In genomic region chr19:8976535-8976934, GRCm38 (mm10) we compare ENCODE assay signal across 9 mouse cellular contexts. TPM values are rescaled to one million over a fixed set of nuclear protein-coding genes. Genes with fewer than 3 reads are reported as not detected.
DNase-seq lines count a peak whose midpoint lies in the region; ATAC-seq lines count a peak whose summit lies in the region.
"Had no signal": no experiment of that assay in that cellular context is flagged by ENCODE, and none has a peak within 500 bp of the region (broad histone marks: within the 10 kb centered on the region; RNA-seq: fewer than 3 reads in every experiment).

No protein-coding gene starts in this region.

- intact Hi-C loops in left cerebral cortex, postnatal 4 days (cut with DNase I): loop anchor here (10.0 kb wide), 1 partner anchor 108 kb away; the partner anchor contains the start of gene Scgb1a1

- H3K4me2 ChIP-seq in kidney, embryonic 16.5 days (replicated peaks; ENCODE audit: low read depth, low read length): no peak overlapping the region
- H3K4me2 ChIP-seq: liver, embryonic 13.5 days had no signal

- H3K36me3 ChIP-seq in kidney, embryonic 16.5 days (ENCODE audit: insufficient read depth, low read length): peaks cover 84% of the 10 kb centered on the region

- no peaks in the 10 kb centered on the region for H3K27me3 ChIP-seq in kidney, embryonic 16.5 days (ENCODE audit: insufficient read depth, low read length)
- H3K27me3 ChIP-seq: liver, embryonic 13.5 days had no signal

- H3K27ac ChIP-seq in kidney, embryonic 16.5 days (ENCODE audit: low read length): peak overlapping the region; percentile 28; the same call in 1 of the 2 replicates
- H3K27ac ChIP-seq: liver, embryonic 13.5 days had no signal

- H3K9me3 ChIP-seq in kidney, embryonic 16.5 days (ENCODE audit: low read length): no peaks in the 10 kb centered on the region
- H3K9me3 ChIP-seq: liver, embryonic 13.5 days had no signal

- DNase-seq in thymus, postnatal 14 days: peak; percentile 47
- no peak for DNase-seq in thymus, postnatal 25 days
- peak; percentile 45 for DNase-seq in cerebellum, adult 9-11 months
- DNase-seq in gastrocnemius, postnatal 25 days: peak; percentile 64
- no peak for DNase-seq in right cerebral cortex, postnatal 10 days (ENCODE audit: low spot score in 2 of 2)
- DNase-seq in left cerebral cortex, postnatal 4 days: no peak
- DNase-seq: liver, embryonic 13.5 days had no signal

- ATAC-seq in kidney, embryonic 16.5 days (ENCODE audit: low FRiP score, low TSS enrichment): peak; percentile 85
- ATAC-seq in megakaryocyte-erythroid progenitor cell, adult 5-6 weeks (replicated peaks; ENCODE audit: low FRiP score, low TSS enrichment, poor library complexity, severe bottlenecking): peak; percentile 66

- no peak overlapping the region for H3K4me3 ChIP-seq in kidney, embryonic 16.5 days (ENCODE audit: low read length)
- H3K4me3 ChIP-seq: liver, embryonic 13.5 days had no signal

- WGBS in kidney, embryonic 16.5 days: 33% methylated on average over 3 of the region's 3 CpGs

- no peak overlapping the region for H3K9ac ChIP-seq in kidney, embryonic 16.5 days (replicated peaks; ENCODE audit: low read length)
- H3K9ac ChIP-seq: liver, embryonic 13.5 days had no signal

- 0 out of 2 replicates have a peak, but pooled peaks cover 4% of the 10 kb centered on the region for H3K4me1 ChIP-seq in kidney, embryonic 16.5 days (ENCODE audit: insufficient read depth, low read length)

RNA-seq across cellular contexts. Expression of gene Eef1g, which starts 9.7 kb away (rescaled TPM):
- total RNA-seq in gastrocnemius, postnatal 25 days (2021): 100 to 1,000 TPM; 464 to 492 TPM
- polyA plus RNA-seq in kidney, embryonic 16.5 days (2015; fragmentation: Nextera tagmentation; extraction: Ambion mirVana): 436 and 455 TPM in 2 replicates
- total RNA-seq in megakaryocyte-erythroid progenitor cell, adult 5-6 weeks (2014; fragmentation: Nextera tagmentation): 1,323 and 1,614 TPM in 2 replicates
- total RNA-seq in megakaryocyte-erythroid progenitor cell, adult 5-6 weeks (2017): 848 and 982 TPM in 2 replicates
- total RNA-seq in left cerebral cortex, postnatal 4 days (2021): 100 to 1,000 TPM; 385 to 398 TPM

RNA-seq across cellular contexts. Expression of gene Ahnak, which starts 12.5 kb away (rescaled TPM):
- total RNA-seq in gastrocnemius, postnatal 25 days (2021): 100 to 1,000 TPM; 183 to 204 TPM
- 14.0 and 14.4 TPM in 2 replicates for polyA plus RNA-seq in kidney, embryonic 16.5 days (2015; fragmentation: Nextera tagmentation; extraction: Ambion mirVana)
- 1.5 and 9.4 TPM in 2 replicates for total RNA-seq in megakaryocyte-erythroid progenitor cell, adult 5-6 weeks (2014; fragmentation: Nextera tagmentation)
- 7.2 and 24.7 TPM in 2 replicates for total RNA-seq in megakaryocyte-erythroid progenitor cell, adult 5-6 weeks (2017)
- 10 to 100 TPM; 14.0 to 18.5 TPM for total RNA-seq in left cerebral cortex, postnatal 4 days (2021)

RNA-seq across cellular contexts. Expression of gene Tut1, which starts 22.9 kb away (rescaled TPM):
- total RNA-seq in gastrocnemius, postnatal 25 days (2021): 1 to 10 TPM; 5.7 to 7.2 TPM
- polyA plus RNA-seq in kidney, embryonic 16.5 days (2015; fragmentation: Nextera tagmentation; extraction: Ambion mirVana): 36.0 and 38.3 TPM in 2 replicates
- total RNA-seq in megakaryocyte-erythroid progenitor cell, adult 5-6 weeks (2014; fragmentation: Nextera tagmentation): 30.7 and 32.2 TPM in 2 replicates
- 15.8 and 18.8 TPM in 2 replicates for total RNA-seq in megakaryocyte-erythroid progenitor cell, adult 5-6 weeks (2017)
- 10 to 100 TPM; 17.5 to 20.0 TPM for total RNA-seq in left cerebral cortex, postnatal 4 days (2021)

RNA-seq across cellular contexts. Expression of gene Mta2, which starts 34.9 kb away (rescaled TPM):
- total RNA-seq in gastrocnemius, postnatal 25 days (2021): 10 to 100 TPM; 19.5 to 21.9 TPM
- 179 and 180 TPM in 2 replicates for polyA plus RNA-seq in kidney, embryonic 16.5 days (2015; fragmentation: Nextera tagmentation; extraction: Ambion mirVana)
- total RNA-seq in megakaryocyte-erythroid progenitor cell, adult 5-6 weeks (2014; fragmentation: Nextera tagmentation): 158 and 173 TPM in 2 replicates
- total RNA-seq in megakaryocyte-erythroid progenitor cell, adult 5-6 weeks (2017): 205 and 206 TPM in 2 replicates
- 10 to 100 TPM; 75.4 to 79.6 TPM for total RNA-seq in left cerebral cortex, postnatal 4 days (2021)

RNA-seq across cellular contexts. Expression of gene Eml3, which starts 47.2 kb away (rescaled TPM):
- total RNA-seq in gastrocnemius, postnatal 25 days (2021): 1 to 10 TPM; 6.0 to 7.2 TPM
- 33.2 and 34.1 TPM in 2 replicates for polyA plus RNA-seq in kidney, embryonic 16.5 days (2015; fragmentation: Nextera tagmentation; extraction: Ambion mirVana)
- total RNA-seq in megakaryocyte-erythroid progenitor cell, adult 5-6 weeks (2014; fragmentation: Nextera tagmentation): 29.3 and 45.8 TPM in 2 replicates
- 14.5 and 23.6 TPM in 2 replicates for total RNA-seq in megakaryocyte-erythroid progenitor cell, adult 5-6 weeks (2017)
- 10 to 100 TPM in 1 of 2 experiments, 1 to 10 TPM in 1; 9.4 to 11.6 TPM for total RNA-seq in left cerebral cortex, postnatal 4 days (2021)

Comparison
In these comparisons a context has a peak if more than half of its experiments do, and no peak if none do; other contexts are left out.
1. DNase-seq: peak in thymus, postnatal 14 days (single experiment), cerebellum, adult 9-11 months (single experiment) and gastrocnemius, postnatal 25 days (single experiment); none in thymus, postnatal 25 days (single experiment), right cerebral cortex, postnatal 10 days (0 of 2) and left cerebral cortex, postnatal 4 days (single experiment).
2. RNA of gene Ahnak, which starts 12.5 kb away (total RNA-seq): 183 to 204 TPM in gastrocnemius, postnatal 25 days; 1.5 to 24.7 TPM in megakaryocyte-erythroid progenitor cell, adult 5-6 weeks and 14.0 to 18.5 TPM in left cerebral cortex, postnatal 4 days; every median in the first group is over 4 times any median in the second.